Comparison of ENCODE assay signal across 14 mouse cellular contexts in the genomic region with DNA sequence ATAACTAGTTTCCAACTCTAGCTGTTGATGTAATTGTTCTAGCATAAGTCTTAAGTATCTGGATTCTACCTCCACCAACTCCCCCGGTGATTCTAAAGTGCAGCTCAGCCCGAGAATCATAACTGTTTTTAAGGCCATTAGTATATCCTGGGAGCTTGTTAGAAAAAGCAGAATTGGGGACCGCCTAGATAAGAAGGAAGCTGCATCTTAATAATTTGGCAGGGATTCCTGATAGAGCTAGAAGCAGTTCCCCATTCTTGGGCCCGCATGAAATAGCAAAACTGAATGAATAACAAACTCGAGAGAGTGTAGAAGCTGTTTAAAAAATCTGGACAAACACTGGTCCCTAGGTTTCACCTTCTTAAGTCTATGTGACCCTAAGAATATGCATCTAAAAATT. TPM values are rescaled to one million over a fixed set of nuclear protein-coding genes. Genes with fewer than 3 reads are reported as not detected.
DNase-seq lines count a peak whose midpoint lies in the region; ATAC-seq lines count a peak whose summit lies in the region.
"Had no signal": no experiment of that assay in that cellular context is flagged by ENCODE, and none has a peak within 500 bp of the region (broad histone marks: within the 10 kb centered on the region; RNA-seq: fewer than 3 reads in every experiment).

No protein-coding gene starts in this region.

- H3K9me3 ChIP-seq in hindbrain, embryonic 14.5 days (ENCODE audit: control insufficient read depth, low read length), result no peaks in the 10 kb centered on the region
- H3K9me3 ChIP-seq in hindbrain, embryonic 12.5 days (replicated peaks), result no peaks in the 10 kb centered on the region
- H3K9me3 ChIP-seq in midbrain, embryonic 10.5 days (replicated peaks), result 0 out of 2 replicates have a peak, but pooled peaks cover 3% of the 10 kb centered on the region
- H3K9me3 ChIP-seq in midbrain, embryonic 11.5 days (ENCODE audit: control insufficient read depth, low read length), result no peaks in the 10 kb centered on the region
- no peaks in the 10 kb centered on the region for H3K9me3 ChIP-seq in embryonic facial prominence, embryonic 13.5 days
- no peaks in the 10 kb centered on the region for H3K9me3 ChIP-seq in liver, embryonic 13.5 days (replicated peaks)
- H3K9me3 ChIP-seq in intestine, embryonic 16.5 days (ENCODE audit: control insufficient read depth, low read length), result no peaks in the 10 kb centered on the region

- ATAC-seq in hindbrain, embryonic 14.5 days (ENCODE audit: low FRiP score), result no peak
- no peak for ATAC-seq in hindbrain, embryonic 12.5 days (ENCODE audit: low FRiP score)
- no peak for ATAC-seq in midbrain, embryonic 11.5 days (ENCODE audit: low FRiP score)
- ATAC-seq in embryonic facial prominence, embryonic 13.5 days (ENCODE audit: insufficient number of reproducible peaks, insufficient read depth, low FRiP score, low TSS enrichment, low read depth), result no peak
- no peak for ATAC-seq in liver, embryonic 13.5 days (ENCODE audit: low read depth)
- no peak for ATAC-seq in intestine, embryonic 16.5 days

- no peak overlapping the region for H3K27ac ChIP-seq in hindbrain, embryonic 14.5 days
- no peak overlapping the region for H3K27ac ChIP-seq in hindbrain, embryonic 12.5 days
- no peak overlapping the region for H3K27ac ChIP-seq in midbrain, embryonic 10.5 days (replicated peaks)
- no peak overlapping the region for H3K27ac ChIP-seq in midbrain, embryonic 11.5 days (ENCODE audit: low read depth, low read length)
- no peak overlapping the region for H3K27ac ChIP-seq in embryonic facial prominence, embryonic 13.5 days
- no peak overlapping the region for H3K27ac ChIP-seq in liver, embryonic 13.5 days
- H3K27ac ChIP-seq in intestine, embryonic 16.5 days (ENCODE audit: low read length), result no peak overlapping the region
- H3K27ac ChIP-seq: left cerebral cortex, adult 2 months had no signal

- H3K27me3 ChIP-seq in hindbrain, embryonic 14.5 days (ENCODE audit: control insufficient read depth, insufficient read depth, low read length), result no peaks in the 10 kb centered on the region
- no peaks in the 10 kb centered on the region for H3K27me3 ChIP-seq in hindbrain, embryonic 12.5 days
- H3K27me3 ChIP-seq in midbrain, embryonic 10.5 days (ENCODE audit: low read depth, poor library complexity, severe bottlenecking), result 0 out of 2 replicates have a peak, but pooled peaks cover 6% of the 10 kb centered on the region
- H3K27me3 ChIP-seq in midbrain, embryonic 11.5 days (ENCODE audit: control insufficient read depth, insufficient read depth, low read length), result no peaks in the 10 kb centered on the region
- no peaks in the 10 kb centered on the region for H3K27me3 ChIP-seq in embryonic facial prominence, embryonic 13.5 days
- H3K27me3 ChIP-seq in liver, embryonic 13.5 days, result no peaks in the 10 kb centered on the region
- H3K27me3 ChIP-seq in intestine, embryonic 16.5 days (replicated peaks; ENCODE audit: control insufficient read depth, insufficient read depth, low read length), result no peaks in the 10 kb centered on the region

- no peak overlapping the region for H3K4me2 ChIP-seq in hindbrain, embryonic 14.5 days (replicated peaks)
- H3K4me2 ChIP-seq in hindbrain, embryonic 12.5 days (replicated peaks), result no peak overlapping the region; the same call in 1 of the 2 replicates
- H3K4me2 ChIP-seq in midbrain, embryonic 11.5 days, result no peak overlapping the region
- H3K4me2 ChIP-seq in embryonic facial prominence, embryonic 13.5 days, result peak overlapping the region; percentile 58; the same call in 1 of the 2 replicates
- peak overlapping the region; percentile 71 for H3K4me2 ChIP-seq in liver, embryonic 13.5 days
- no peak overlapping the region for H3K4me2 ChIP-seq in intestine, embryonic 16.5 days (ENCODE audit: low read depth, low read length)

- WGBS in hindbrain, embryonic 14.5 days, result 77% methylated on average over 5 of the region's 5 CpGs
- WGBS in hindbrain, embryonic 12.5 days, result 74% methylated on average over 5 of the region's 5 CpGs
- WGBS in midbrain, embryonic 10.5 days, result 71% methylated on average over 5 of the region's 5 CpGs
- WGBS in midbrain, embryonic 11.5 days, result 70% methylated on average over 5 of the region's 5 CpGs
- WGBS in embryonic facial prominence, embryonic 13.5 days, result 74% methylated on average over 5 of the region's 5 CpGs
- whole genome bisulfite sequencing in liver, embryonic 13.5 days (ENCODE audit: insufficient replicate concordance), result 38% methylated on average over 5 of the region's 5 CpGs
- WGBS in intestine, embryonic 16.5 days, result 64% methylated on average over 5 of the region's 5 CpGs

- H3K9ac ChIP-seq in hindbrain, embryonic 14.5 days, result 0 out of 2 replicates have a peak overlapping the region, but pooled peaks have one; percentile 9
- H3K9ac ChIP-seq in hindbrain, embryonic 12.5 days, result no peak overlapping the region
- H3K9ac ChIP-seq in midbrain, embryonic 11.5 days (ENCODE audit: low read length), result no peak overlapping the region
- H3K9ac ChIP-seq in embryonic facial prominence, embryonic 13.5 days, result no peak overlapping the region
- peak overlapping the region; percentile 14; the same call in 1 of the 2 replicates for H3K9ac ChIP-seq in liver, embryonic 13.5 days
- no peak overlapping the region for H3K9ac ChIP-seq in intestine, embryonic 16.5 days (ENCODE audit: low read depth, low read length)

- H3K4me3 ChIP-seq in hindbrain, embryonic 14.5 days (replicated peaks; ENCODE audit: low read length), result no peak overlapping the region
- no peak overlapping the region for H3K4me3 ChIP-seq in hindbrain, embryonic 12.5 days
- peak overlapping the region; percentile 100; the same call in 1 of the 2 replicates for H3K4me3 ChIP-seq in midbrain, embryonic 10.5 days
- H3K4me3 ChIP-seq in midbrain, embryonic 11.5 days (ENCODE audit: low read depth, low read length), result no peak overlapping the region
- no peak overlapping the region for H3K4me3 ChIP-seq in embryonic facial prominence, embryonic 13.5 days
- peak overlapping the region; percentile 99; the same call in 1 of the 2 replicates for H3K4me3 ChIP-seq in liver, embryonic 13.5 days (replicated peaks)
- H3K4me3 ChIP-seq in intestine, embryonic 16.5 days (ENCODE audit: low read length), result no peak overlapping the region

- no peak for DNase-seq in hindbrain, embryonic 14.5 days (ENCODE audit: low spot score)
- DNase-seq in midbrain, embryonic 10.5 days (ENCODE audit: low spot score), result no peak
- no peak for DNase-seq in midbrain, embryonic 11.5 days (ENCODE audit: low spot score, missing footprints)
- no peak for DNase-seq in liver, embryonic 13.5 days
- no peak for DNase-seq in embryo, embryonic 10 days (ENCODE audit: low spot score)
- DNase-seq: adrenal gland, postnatal 10 days; embryo, embryonic 11 days; gastrocnemius, postnatal 14 days; kidney, adult 9 months; thymus, postnatal 14 days had no signal

- H3K36me3 ChIP-seq in hindbrain, embryonic 14.5 days (replicated peaks; ENCODE audit: control insufficient read depth, insufficient read depth), result peaks cover 34% of the 10 kb centered on the region
- peaks cover 42% of the 10 kb centered on the region for H3K36me3 ChIP-seq in hindbrain, embryonic 12.5 days
- H3K36me3 ChIP-seq in midbrain, embryonic 10.5 days, result peaks cover 57% of the 10 kb centered on the region
- peaks cover 23% of the 10 kb centered on the region for H3K36me3 ChIP-seq in midbrain, embryonic 11.5 days (ENCODE audit: control insufficient read depth, insufficient read depth, low read length)
- peaks cover 36% of the 10 kb centered on the region for H3K36me3 ChIP-seq in embryonic facial prominence, embryonic 13.5 days
- H3K36me3 ChIP-seq in liver, embryonic 13.5 days, result peaks cover 55% of the 10 kb centered on the region
- peaks cover 18% of the 10 kb centered on the region for H3K36me3 ChIP-seq in intestine, embryonic 16.5 days (ENCODE audit: control insufficient read depth, insufficient read depth, low read length)

- peaks cover 29% of the 10 kb centered on the region for H3K4me1 ChIP-seq in hindbrain, embryonic 14.5 days (replicated peaks; ENCODE audit: control insufficient read depth, insufficient read depth, low read length)
- H3K4me1 ChIP-seq in hindbrain, embryonic 12.5 days, result peaks cover 30% of the 10 kb centered on the region
- H3K4me1 ChIP-seq in midbrain, embryonic 10.5 days, result peaks cover 32% of the 10 kb centered on the region
- H3K4me1 ChIP-seq in midbrain, embryonic 11.5 days (ENCODE audit: control insufficient read depth, insufficient read depth, low read length), result peaks cover 24% of the 10 kb centered on the region
- H3K4me1 ChIP-seq in embryonic facial prominence, embryonic 13.5 days, result peaks cover 22% of the 10 kb centered on the region
- peaks cover 41% of the 10 kb centered on the region for H3K4me1 ChIP-seq in liver, embryonic 13.5 days (replicated peaks)
- H3K4me1 ChIP-seq in intestine, embryonic 16.5 days (ENCODE audit: control insufficient read depth, insufficient read depth, low read length), result peaks cover 27% of the 10 kb centered on the region

RNA-seq across cellular contexts. Expression of a gene that starts 1.7 kb away (rescaled TPM):
- polyA plus RNA-seq in hindbrain, embryonic 14.5 days (2014; fragmentation: Nextera tagmentation; extraction: Ambion mirVana), result 34.4 and 39.2 TPM in 2 replicates
- polyA plus RNA-seq in hindbrain, embryonic 12.5 days (2016; fragmentation: Nextera tagmentation; extraction: Ambion mirVana), result 58.1 and 59.3 TPM in 2 replicates
- polyA plus RNA-seq in midbrain, embryonic 10.5 days (2016; fragmentation: Nextera tagmentation; extraction: Ambion mirVana), result 75.2 and 82.7 TPM in 2 replicates
- 53.6 and 63.0 TPM in 2 replicates for polyA plus RNA-seq in midbrain, embryonic 11.5 days (2014; fragmentation: Nextera tagmentation; extraction: Ambion mirVana)
- polyA plus RNA-seq in embryonic facial prominence, embryonic 13.5 days (2015; fragmentation: Nextera tagmentation; extraction: Ambion mirVana), result 65.6 and 66.0 TPM in 2 replicates
- polyA plus RNA-seq in liver, embryonic 13.5 days (2015; fragmentation: Nextera tagmentation; extraction: Ambion mirVana), result 22.8 and 25.3 TPM in 2 replicates
- 43.2 and 46.1 TPM in 2 replicates for polyA plus RNA-seq in intestine, embryonic 16.5 days (2015; fragmentation: Nextera tagmentation; extraction: Ambion mirVana)

RNA-seq across cellular contexts. Expression of a gene that starts 13.6 kb away (rescaled TPM):
- 79.5 and 80.8 TPM in 2 replicates for polyA plus RNA-seq in hindbrain, embryonic 14.5 days (2014; fragmentation: Nextera tagmentation; extraction: Ambion mirVana)
- polyA plus RNA-seq in hindbrain, embryonic 12.5 days (2016; fragmentation: Nextera tagmentation; extraction: Ambion mirVana), result 114 and 115 TPM in 2 replicates
- 174 and 180 TPM in 2 replicates for polyA plus RNA-seq in midbrain, embryonic 10.5 days (2016; fragmentation: Nextera tagmentation; extraction: Ambion mirVana)
- 140 and 148 TPM in 2 replicates for polyA plus RNA-seq in midbrain, embryonic 11.5 days (2014; fragmentation: Nextera tagmentation; extraction: Ambion mirVana)
- polyA plus RNA-seq in embryonic facial prominence, embryonic 13.5 days (2015; fragmentation: Nextera tagmentation; extraction: Ambion mirVana), result 114 and 122 TPM in 2 replicates
- 79.1 and 83.7 TPM in 2 replicates for polyA plus RNA-seq in liver, embryonic 13.5 days (2015; fragmentation: Nextera tagmentation; extraction: Ambion mirVana)
- 70.6 and 81.1 TPM in 2 replicates for polyA plus RNA-seq in intestine, embryonic 16.5 days (2015; fragmentation: Nextera tagmentation; extraction: Ambion mirVana)

RNA-seq across cellular contexts. Expression of a gene that starts 13.7 kb away (rescaled TPM):
- polyA plus RNA-seq in hindbrain, embryonic 14.5 days (2014; fragmentation: Nextera tagmentation; extraction: Ambion mirVana), result 27.0 and 31.7 TPM in 2 replicates
- 38.1 and 45.0 TPM in 2 replicates for polyA plus RNA-seq in hindbrain, embryonic 12.5 days (2016; fragmentation: Nextera tagmentation; extraction: Ambion mirVana)
- 30.3 and 30.8 TPM in 2 replicates for polyA plus RNA-seq in midbrain, embryonic 10.5 days (2016; fragmentation: Nextera tagmentation; extraction: Ambion mirVana)
- polyA plus RNA-seq in midbrain, embryonic 11.5 days (2014; fragmentation: Nextera tagmentation; extraction: Ambion mirVana), result 29.9 and 31.0 TPM in 2 replicates
- 29.6 and 31.2 TPM in 2 replicates for polyA plus RNA-seq in embryonic facial prominence, embryonic 13.5 days (2015; fragmentation: Nextera tagmentation; extraction: Ambion mirVana)
- 12.7 and 13.0 TPM in 2 replicates for polyA plus RNA-seq in liver, embryonic 13.5 days (2015; fragmentation: Nextera tagmentation; extraction: Ambion mirVana)
- polyA plus RNA-seq in intestine, embryonic 16.5 days (2015; fragmentation: Nextera tagmentation; extraction: Ambion mirVana), result 15.5 and 18.0 TPM in 2 replicates

RNA-seq across cellular contexts. Expression of a gene that starts 22.2 kb away (rescaled TPM):
- 10.5 and 11.7 TPM in 2 replicates for polyA plus RNA-seq in hindbrain, embryonic 14.5 days (2014; fragmentation: Nextera tagmentation; extraction: Ambion mirVana)
- 20.7 and 21.4 TPM in 2 replicates for polyA plus RNA-seq in hindbrain, embryonic 12.5 days (2016; fragmentation: Nextera tagmentation; extraction: Ambion mirVana)
- polyA plus RNA-seq in midbrain, embryonic 10.5 days (2016; fragmentation: Nextera tagmentation; extraction: Ambion mirVana), result 18.0 and 19.8 TPM in 2 replicates
- polyA plus RNA-seq in midbrain, embryonic 11.5 days (2014; fragmentation: Nextera tagmentation; extraction: Ambion mirVana), result 16.4 and 16.9 TPM in 2 replicates
- 20.0 and 20.6 TPM in 2 replicates for polyA plus RNA-seq in embryonic facial prominence, embryonic 13.5 days (2015; fragmentation: Nextera tagmentation; extraction: Ambion mirVana)
- 7.2 and 8.6 TPM in 2 replicates for polyA plus RNA-seq in liver, embryonic 13.5 days (2015; fragmentation: Nextera tagmentation; extraction: Ambion mirVana)
- polyA plus RNA-seq in intestine, embryonic 16.5 days (2015; fragmentation: Nextera tagmentation; extraction: Ambion mirVana), result 16.8 and 17.3 TPM in 2 replicates

RNA-seq across cellular contexts. Expression of a gene that starts 26.2 kb away (rescaled TPM):
- 503 and 642 TPM in 2 replicates for polyA plus RNA-seq in hindbrain, embryonic 14.5 days (2014; fragmentation: Nextera tagmentation; extraction: Ambion mirVana)
- 267 and 378 TPM in 2 replicates for polyA plus RNA-seq in hindbrain, embryonic 12.5 days (2016; fragmentation: Nextera tagmentation; extraction: Ambion mirVana)
- polyA plus RNA-seq in midbrain, embryonic 10.5 days (2016; fragmentation: Nextera tagmentation; extraction: Ambion mirVana), result 372 and 423 TPM in 2 replicates
- polyA plus RNA-seq in midbrain, embryonic 11.5 days (2014; fragmentation: Nextera tagmentation; extraction: Ambion mirVana), result 299 and 373 TPM in 2 replicates
- polyA plus RNA-seq in embryonic facial prominence, embryonic 13.5 days (2015; fragmentation: Nextera tagmentation; extraction: Ambion mirVana), result 427 and 457 TPM in 2 replicates
- polyA plus RNA-seq in liver, embryonic 13.5 days (2015; fragmentation: Nextera tagmentation; extraction: Ambion mirVana), result 224 and 292 TPM in 2 replicates
- polyA plus RNA-seq in intestine, embryonic 16.5 days (2015; fragmentation: Nextera tagmentation; extraction: Ambion mirVana), result 531 and 551 TPM in 2 replicates

Comparison
In these comparisons a context has a peak if more than half of its experiments do, and no peak if none do; other contexts are left out.
1. H3K4me3 ChIP-seq: peak in midbrain, embryonic 10.5 days (single experiment) and liver, embryonic 13.5 days (single experiment); none in hindbrain, embryonic 14.5 days (single experiment), hindbrain, embryonic 12.5 days (single experiment), midbrain, embryonic 11.5 days (single experiment), embryonic facial prominence, embryonic 13.5 days (single experiment) and intestine, embryonic 16.5 days (single experiment).
2. H3K9ac ChIP-seq: peak in hindbrain, embryonic 14.5 days (single experiment) and liver, embryonic 13.5 days (single experiment); none in hindbrain, embryonic 12.5 days (single experiment), midbrain, embryonic 11.5 days (single experiment), embryonic facial prominence, embryonic 13.5 days (single experiment) and intestine, embryonic 16.5 days (single experiment).
3. H3K4me2 ChIP-seq: peak in embryonic facial prominence, embryonic 13.5 days (single experiment) and liver, embryonic 13.5 days (single experiment); none in hindbrain, embryonic 14.5 days (single experiment), hindbrain, embryonic 12.5 days (single experiment), midbrain, embryonic 11.5 days (single experiment) and intestine, embryonic 16.5 days (single experiment).